Mouse (Mus musculus) heart, embryonic 11.5 days (tissue): ENCODE results near the gene Unc13a. TPM values are rescaled to one million over a fixed set of nuclear protein-coding genes. Genes with fewer than 3 reads are reported as not detected.

Source experiments
- ATAC-seq: fragments of 200-750 bp; cut with Nextera tagmentation; replicated peaks from 2 replicates; pipeline ENCODE4 v1.8.0; 2017; ENCODE audit warnings: moderate library complexity; ENCODE audit not compliant: insufficient number of reproducible peaks, low FRiP score, low TSS enrichment
- H3K27ac ChIP-seq: fragments of 300-500 bp; sonication (generic); 2 replicates; pipeline ENCODE4 v1.5.1; 2014; ENCODE audit warnings: mild to moderate bottlenecking, low read depth, low read length
- H3K27me3 ChIP-seq: fragments of 300-500 bp; sonication (generic); 2 replicates; pipeline ENCODE4 v1.6.1; 2014; ENCODE audit warnings: mild to moderate bottlenecking, low read length, mixed read lengths; ENCODE audit not compliant: control insufficient read depth, insufficient read depth
- H3K36me3 ChIP-seq: fragments of 300-500 bp; sonication (generic); 2 replicates; pipeline ENCODE4 v1.6.1; 2014; ENCODE audit warnings: mild to moderate bottlenecking, low read length, moderate library complexity, mixed read lengths; ENCODE audit not compliant: control insufficient read depth, insufficient read depth
- H3K4me1 ChIP-seq: fragments of 300-500 bp; sonication (generic); 2 replicates; pipeline ENCODE4 v1.6.1; 2014; ENCODE audit warnings: low read length; ENCODE audit not compliant: control insufficient read depth, insufficient read depth
- H3K4me2 ChIP-seq: fragments of 300-500 bp; sonication (generic); 2 replicates; pipeline ENCODE4 v1.6.1; 2014; ENCODE audit warnings: mild to moderate bottlenecking, moderate library complexity
- H3K4me3 ChIP-seq: fragments of 300-500 bp; sonication (generic); 2 replicates; pipeline ENCODE4 v1.5.1; 2014; ENCODE audit warnings: low read depth, low read length
- H3K9ac ChIP-seq: fragments of 300-500 bp; sonication (generic); 2 replicates; pipeline ENCODE4 v1.6.1; 2014; ENCODE audit warnings: mild to moderate bottlenecking, low read depth, low read length, moderate library complexity
- H3K9me3 ChIP-seq: fragments of 300-500 bp; sonication (generic); replicated peaks from 2 replicates; pipeline ENCODE4 v1.6.1; 2016; ENCODE audit warnings: low read length; ENCODE audit not compliant: control insufficient read depth
- WGBS: fragments of 180-500 bp; shearing (Covaris S2); extraction: QIAGEN DNeasy Blood & Tissue Kit; methylation state at CpG from one replicate; pipeline ENCODE4 v1.1.7; 2014; ENCODE audit not compliant: insufficient replicate concordance; 5-methylcytosine and 5-hydroxymethylcytosine counted together
- polyA plus RNA-seq: library from polyadenylated mRNA; unstranded; fragments of >200 nt; fragmentation: Nextera tagmentation; extraction: Ambion mirVana; gene quantifications from 2 replicates; pipeline ENCODE4 v1.2.1, GENCODE M21; 2014

The Unc13a gene
- polyA plus RNA-seq, 1 experiment from 2014 or later: 0.63 TPM

- no peak overlapping the region for H3K4me3 ChIP-seq
- peaks cover 9% of the 10 kb centered on the region for H3K4me1 ChIP-seq
- peaks cover 2% of the 10 kb centered on the region; the same call in 1 of the 2 replicates for H3K36me3 ChIP-seq
- no peak for ATAC-seq
- no peak overlapping the region for H3K9ac ChIP-seq
- no peaks in the 10 kb centered on the region for H3K9me3 ChIP-seq
- H3K27me3 ChIP-seq: peaks cover 25% of the 10 kb centered on the region
- no peak overlapping the region for H3K27ac ChIP-seq
- WGBS: 79% methylated on average over 4 of the region's 4 CpGs
- no peak overlapping the region for H3K4me2 ChIP-seq
These were observed 74.8 kb downstream of the Unc13a start for GRCm38 (mm10) chr8:71596798-71597197.

DNA sequence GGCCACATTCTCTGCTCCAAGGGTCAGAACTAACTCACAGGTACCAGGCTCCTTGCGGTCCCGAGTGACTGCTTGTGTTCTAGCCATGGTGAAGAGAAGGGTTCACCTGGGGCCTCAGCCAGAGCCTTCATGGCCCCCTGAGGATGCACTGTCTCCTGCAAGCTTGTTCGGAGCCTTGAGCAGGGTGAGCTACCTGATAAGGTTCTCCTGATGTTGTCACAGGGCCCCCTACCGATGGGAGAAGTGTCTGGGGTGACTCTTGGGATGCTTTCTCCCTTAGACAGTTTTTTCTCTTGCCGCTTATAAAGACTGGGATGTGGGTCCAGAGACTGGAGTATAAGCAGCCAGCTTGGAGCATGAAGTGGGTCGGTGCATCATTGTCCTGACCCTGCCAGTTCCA lies 75.2 kb downstream of the Unc13a start:
- no peak for ATAC-seq
- no peak overlapping the region for H3K4me2 ChIP-seq
- no peaks in the 10 kb centered on the region for H3K9me3 ChIP-seq
- peaks cover 21% of the 10 kb centered on the region for H3K27me3 ChIP-seq
- peaks cover 2% of the 10 kb centered on the region; the same call in 1 of the 2 replicates for H3K36me3 ChIP-seq
- 45% methylated on average over 6 of the region's 6 CpGs for WGBS
- H3K9ac ChIP-seq: no peak overlapping the region
- H3K4me3 ChIP-seq: no peak overlapping the region
- H3K27ac ChIP-seq: no peak overlapping the region
- H3K4me1 ChIP-seq: peaks cover 9% of the 10 kb centered on the region

DNA sequence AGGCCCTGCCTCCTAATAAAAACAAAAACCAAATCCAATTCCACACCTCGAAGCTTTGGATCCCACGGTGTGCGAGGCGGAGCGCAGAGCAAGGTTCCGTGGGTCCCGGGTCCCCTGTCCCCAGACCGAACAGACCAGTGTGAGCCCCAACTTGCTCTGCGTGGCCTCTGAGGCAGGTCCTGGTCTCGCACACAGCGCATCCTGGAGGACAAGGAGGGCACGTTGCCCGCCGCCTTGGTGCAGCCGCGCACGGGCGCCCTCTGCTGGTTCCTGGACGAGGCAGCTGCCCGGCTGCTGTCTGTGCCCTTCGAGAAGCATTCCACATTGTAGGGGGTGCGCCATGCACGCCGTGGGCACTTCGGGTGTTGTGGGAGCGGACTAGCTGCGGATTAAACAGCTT lies 75.7 kb downstream of the Unc13a start:
- Histone ChIP-seq H3K27ac (no peak overlapping the region), H3K9ac (no peak overlapping the region), H3K36me3 (peaks cover 2% of the 10 kb centered on the region; the same call in 1 of the 2 replicates), H3K4me3 (no peak overlapping the region), H3K9me3 (no peaks in the 10 kb centered on the region), H3K4me1 (peaks cover 14% of the 10 kb centered on the region), H3K27me3 (peaks cover 16% of the 10 kb centered on the region), H3K4me2 (no peak overlapping the region)
- ATAC-seq: peak; percentile 12; the same call in 1 of the 2 replicates
- WGBS: 11% methylated on average over 27 of the region's 27 CpGs

DNA sequence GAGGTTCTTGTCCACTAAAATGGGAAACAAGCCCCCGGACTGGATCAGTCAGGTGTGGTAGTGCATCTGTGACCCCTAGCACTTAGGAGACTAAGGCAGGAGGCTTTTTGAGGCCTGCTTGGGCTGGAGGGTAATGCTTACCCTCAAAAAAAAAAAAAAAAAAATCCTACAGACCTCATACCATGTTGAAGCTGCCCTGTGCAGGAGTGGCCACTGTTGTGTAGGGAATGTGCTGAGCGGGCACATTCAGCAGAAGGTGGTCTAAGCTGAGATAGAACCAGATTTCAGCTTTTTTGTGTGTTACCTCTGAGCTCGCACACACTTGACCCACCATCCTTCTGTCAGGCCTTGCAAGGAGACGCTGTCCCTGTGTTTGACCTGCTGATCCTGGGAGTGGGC lies 77.2 kb downstream of the Unc13a start:
- ATAC-seq: no peak
- peaks cover 4% of the 10 kb centered on the region for H3K27me3 ChIP-seq
- no peak overlapping the region for H3K4me2 ChIP-seq
- no peak overlapping the region for H3K4me3 ChIP-seq
- peaks cover 14% of the 10 kb centered on the region for H3K4me1 ChIP-seq
- 92% methylated on average over 4 of the region's 4 CpGs for WGBS
- no peaks in the 10 kb centered on the region for H3K9me3 ChIP-seq
- H3K36me3 ChIP-seq: peaks cover 2% of the 10 kb centered on the region; the same call in 1 of the 2 replicates
- no peak overlapping the region for H3K9ac ChIP-seq
- H3K27ac ChIP-seq: no peak overlapping the region

GRCm38 (mm10) chr8:71593556-71594323 lies 77.8 kb downstream of the Unc13a start:
- WGBS: 87% methylated on average over 8 of the region's 8 CpGs
- Histone ChIP-seq H3K27ac (no peak overlapping the region), H3K4me3 (no peak overlapping the region), H3K36me3 (no peaks in the 10 kb centered on the region), H3K4me2 (no peak overlapping the region), H3K9me3 (no peaks in the 10 kb centered on the region), H3K27me3 (no peaks in the 10 kb centered on the region), H3K4me1 (peaks cover 14% of the 10 kb centered on the region), H3K9ac (no peak overlapping the region)
- no peak for ATAC-seq

- WGBS: 5% methylated on average over 60 of the region's 60 CpGs
- peak overlapping the region; percentile 98 for H3K27ac ChIP-seq
These were observed 79.0 kb downstream of the Unc13a start for GRCm38 (mm10) chr8:71592374-71593170.

GRCm38 (mm10) chr8:71591471-71592373 lies 79.8 kb downstream of the Unc13a start, which contains the start of gene Pgls:
Pgls (plus strand) TSS chr8:71592176.
- Histone ChIP-seq H3K4me2 (peak within 1 kb of the TSS; percentile 90), H3K27me3 (no peaks in the 10 kb centered on the region), H3K9ac (peak within 1 kb of the TSS; percentile 91), H3K27ac (peak within 1 kb of the TSS; percentile 98), H3K4me1 (peaks cover 14% of the 10 kb centered on the region), H3K4me3 (peak within 1 kb of the TSS; percentile 85), H3K36me3 (no peaks in the 10 kb centered on the region), H3K9me3 (no peaks in the 10 kb centered on the region)
- WGBS: under 1% methylated on average over 71 of the region's 71 CpGs
- ATAC-seq: peak; percentile 84

More at GRCm38 (mm10) chr8:71592374-71593170, 79.0 kb downstream of the Unc13a start:
- Histone ChIP-seq H3K4me2 (peak overlapping the region; percentile 90), H3K4me3 (peak overlapping the region; percentile 85), H3K9ac (peak overlapping the region; percentile 91), H3K36me3 (no peaks in the 10 kb centered on the region), H3K9me3 (no peaks in the 10 kb centered on the region), H3K4me1 (peaks cover 14% of the 10 kb centered on the region), H3K27me3 (no peaks in the 10 kb centered on the region)
- ATAC-seq: peak; percentile 71

GRCm38 (mm10) chr8:71591017-71591416 lies 80.5 kb downstream of the Unc13a start:
- WGBS: 30% methylated on average over 5 of the region's 5 CpGs
- Histone ChIP-seq H3K27me3 (no peaks in the 10 kb centered on the region), H3K4me1 (peaks cover 14% of the 10 kb centered on the region), H3K27ac (peak overlapping the region; percentile 98), H3K36me3 (no peaks in the 10 kb centered on the region), H3K9me3 (no peaks in the 10 kb centered on the region), H3K9ac (peak overlapping the region; percentile 91), H3K4me2 (peak overlapping the region; percentile 90), H3K4me3 (peak overlapping the region; percentile 85)
- ATAC-seq: no peak
